Mouse (Mus musculus): Measurements from ENCODE around the gene Pik3c2b.

Gene Pik3c2b

GRCm38 (mm10) chr1:133073327-133073856 lies 27.9 kb downstream of the Pik3c2b start:
- peak in 1 of 2 experiments; percentile 24 for DNase-seq (ENCODE audit: low spot score in 2 of 2)

- no peak for DNase-seq (ENCODE audit: low spot score in 2 of 2)
Measured at GRCm38 (mm10) chr1:133074541-133074940, 29.1 kb downstream of the Pik3c2b start.

DNA sequence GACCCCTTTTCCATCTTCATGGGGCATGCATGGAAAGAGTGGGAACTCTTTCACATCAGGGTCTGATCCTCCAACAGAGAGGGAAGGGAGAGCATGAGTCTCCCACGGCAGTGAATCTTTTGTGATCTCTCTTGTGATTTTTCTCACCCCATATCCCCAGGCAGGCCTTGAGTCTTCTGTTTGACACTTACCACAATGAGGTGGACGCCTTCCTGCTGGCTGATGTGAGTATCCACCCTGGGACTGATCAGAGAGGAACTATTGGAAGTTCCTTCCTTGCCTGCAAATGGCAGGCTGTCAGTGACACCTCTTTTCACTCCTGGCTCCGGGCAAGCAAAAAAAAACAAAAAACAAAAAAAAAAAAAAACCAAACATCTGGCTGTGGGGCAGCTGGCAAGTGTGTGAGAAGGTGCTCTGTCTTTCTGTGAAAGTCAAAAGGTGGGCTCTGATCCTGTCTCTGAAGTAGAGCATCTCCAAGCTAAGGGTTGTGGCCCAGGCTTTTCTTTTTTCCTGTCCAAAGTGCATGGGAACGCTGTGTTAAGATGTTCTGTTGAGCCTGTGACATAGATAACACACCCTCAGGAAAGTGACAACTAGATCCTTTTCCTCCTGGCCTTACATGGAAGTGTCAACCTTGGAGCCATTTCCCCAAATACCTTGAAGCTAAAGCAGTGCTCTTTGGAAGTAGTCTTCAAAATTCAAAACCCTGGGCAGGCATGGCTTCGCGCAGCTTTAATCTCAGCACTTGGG lies 30.4 kb downstream of the Pik3c2b start:
- no peak for DNase-seq (ENCODE audit: low spot score in 2 of 2)

- DNase-seq (ENCODE audit: low spot score in 2 of 2): no peak
Measured at GRCm38 (mm10) chr1:133076681-133077514, 31.4 kb downstream of the Pik3c2b start.

DNA sequence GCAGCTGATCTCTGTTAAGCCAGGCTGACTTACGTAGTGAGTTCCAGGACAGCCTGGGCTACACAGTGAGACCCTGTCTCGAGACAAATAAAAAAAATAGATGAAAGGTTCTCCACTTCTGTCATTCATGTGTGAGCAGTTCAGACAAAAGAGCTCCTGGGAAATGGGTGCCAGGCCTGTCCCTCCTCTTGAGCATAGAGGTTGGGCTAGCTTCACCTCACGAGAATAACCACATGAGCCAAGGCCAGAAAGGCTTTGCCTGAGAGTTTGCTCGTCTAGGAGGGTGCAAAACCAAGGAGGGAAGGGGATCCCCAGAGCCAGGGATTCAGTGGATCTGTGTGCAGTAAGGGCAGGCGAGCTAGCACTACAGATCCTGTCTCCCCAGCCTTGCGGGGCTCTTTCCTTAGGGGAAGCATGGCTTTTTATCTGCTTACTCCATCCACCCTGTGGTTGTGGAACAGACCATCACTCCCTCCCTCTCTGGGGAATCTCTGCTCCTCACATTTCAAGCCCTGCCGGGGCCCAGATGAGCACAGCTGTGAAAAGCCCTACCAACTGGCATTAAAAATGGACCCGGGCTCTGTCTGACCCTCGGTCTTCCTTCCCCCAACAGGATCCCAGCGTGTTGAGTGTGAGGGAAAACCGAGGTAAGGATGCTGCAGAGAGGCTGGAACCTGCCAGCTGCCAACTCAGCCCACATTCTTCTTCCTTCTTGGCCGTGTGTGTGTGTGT lies 32.3 kb downstream of the Pik3c2b start:
- DNase-seq (ENCODE audit: low spot score in 2 of 2): no peak

- DNase-seq (ENCODE audit: low spot score in 2 of 2): no peak
Measured at GRCm38 (mm10) chr1:133078338-133078727, 32.9 kb downstream of the Pik3c2b start.

DNA sequence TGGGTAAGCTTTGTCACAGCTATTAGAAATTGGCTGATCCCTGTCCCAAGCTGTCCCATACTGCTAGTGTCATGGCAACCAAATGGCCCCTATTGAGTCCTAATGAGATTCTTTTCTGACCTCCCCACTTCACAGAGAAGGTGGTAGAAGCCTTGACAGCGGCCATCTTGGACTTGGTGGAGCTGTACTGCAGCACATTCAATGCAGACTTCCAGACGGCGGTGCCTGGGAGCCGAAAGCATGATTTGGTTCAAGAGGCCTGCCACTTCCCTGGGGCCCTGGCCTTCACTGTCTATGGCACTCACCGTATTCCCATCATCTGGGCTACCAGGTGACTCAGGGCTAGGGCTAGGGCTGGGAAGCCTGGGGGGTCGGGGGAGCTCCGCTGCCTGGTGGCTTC lies 34.0 kb downstream of the Pik3c2b start:
- DNase-seq (ENCODE audit: low spot score in 2 of 2): no peak

DNA sequence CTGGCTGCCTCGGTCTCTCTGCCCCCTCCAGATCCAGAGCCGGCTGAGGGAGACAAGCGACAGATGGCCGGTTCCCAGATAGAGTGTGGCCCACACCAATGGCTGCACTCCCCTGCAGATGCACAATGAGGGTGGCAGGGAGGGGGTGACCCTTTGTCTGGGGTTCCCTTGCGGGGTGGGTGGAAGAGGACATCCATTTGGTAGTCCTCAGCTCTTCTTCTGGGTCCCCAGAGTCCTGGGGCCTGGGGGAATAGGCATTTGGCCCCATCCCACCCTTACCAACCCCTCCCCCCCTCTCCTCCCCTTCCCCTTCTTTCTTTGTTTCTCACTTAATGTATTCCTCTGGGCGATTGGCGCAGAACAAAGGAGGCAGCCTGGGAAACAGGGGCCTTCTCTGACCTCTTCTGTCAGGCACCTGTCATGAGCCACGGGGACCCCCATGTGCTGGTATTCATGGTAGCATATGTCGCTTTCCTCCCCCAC lies 34.7 kb downstream of the Pik3c2b start:
- no peak for DNase-seq (ENCODE audit: low spot score in 2 of 2)

DNA sequence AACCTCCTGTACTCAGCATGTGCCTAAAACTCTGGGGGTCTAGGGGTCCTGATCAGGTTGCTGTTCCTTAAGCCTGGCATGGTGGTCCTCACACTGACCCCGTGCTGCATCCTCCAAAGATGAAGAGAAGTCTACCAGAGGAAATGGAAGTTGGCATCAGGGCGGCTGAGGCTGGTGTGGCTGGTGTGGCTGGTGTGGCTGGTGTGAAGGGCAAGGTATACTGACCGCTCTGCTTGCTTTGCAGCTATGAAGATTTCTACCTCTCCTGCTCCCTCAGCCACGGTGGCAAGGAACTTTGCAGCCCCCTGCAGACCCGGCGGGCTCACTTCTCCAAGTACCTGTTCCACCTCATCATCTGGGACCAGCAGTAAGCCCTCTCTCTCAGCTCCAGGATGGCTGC lies 35.2 kb downstream of the Pik3c2b start:
- no peak for DNase-seq (ENCODE audit: low spot score in 2 of 2)

GRCm38 (mm10) chr1:133083003-133083546 lies 37.6 kb downstream of the Pik3c2b start:
- DNase-seq (ENCODE audit: low spot score in 2 of 2): peak in 1 of 2 experiments; percentile 78

GRCm38 (mm10) chr1:133083942-133084625 lies 38.6 kb downstream of the Pik3c2b start:
- DNase-seq (ENCODE audit: low spot score in 2 of 2): peak in 1 of 2 experiments; percentile 34

- DNase-seq (ENCODE audit: low spot score in 2 of 2): peak in 1 of 2 experiments; percentile 7
Measured at GRCm38 (mm10) chr1:133084708-133085416, 39.4 kb downstream of the Pik3c2b start.

- DNase-seq (ENCODE audit: low spot score in 2 of 2): no peak
Measured at GRCm38 (mm10) chr1:133085417-133085742, 39.9 kb downstream of the Pik3c2b start.

DNA sequence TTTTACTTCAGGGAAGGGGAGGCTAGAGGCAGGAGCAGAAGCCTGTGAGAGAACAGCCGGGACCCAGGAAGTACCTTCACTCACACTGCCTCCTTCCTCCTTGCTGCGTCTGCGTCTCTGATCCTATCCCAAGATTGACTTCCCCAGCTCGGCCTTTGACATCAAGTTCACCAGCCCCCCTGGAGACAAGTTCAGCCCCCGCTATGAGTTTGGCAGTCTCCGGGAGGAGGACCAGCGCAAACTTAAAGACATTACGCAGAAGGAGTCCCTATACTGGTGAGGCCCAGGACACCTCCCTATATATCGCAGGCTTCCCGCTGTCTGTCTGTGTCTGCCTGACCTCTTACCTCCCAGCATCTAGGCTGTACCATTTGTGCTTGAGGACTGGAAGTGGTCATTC lies 41.3 kb downstream of the Pik3c2b start:
- DNase-seq (ENCODE audit: low spot score in 2 of 2): no peak

GRCm38 (mm10) chr1:133087206-133087905 lies 41.9 kb downstream of the Pik3c2b start:
- DNase-seq (ENCODE audit: low spot score in 2 of 2): peak; percentile 29 to 58

GRCm38 (mm10) chr1:133088196-133088595 lies 42.7 kb downstream of the Pik3c2b start:
- no peak for DNase-seq (ENCODE audit: low spot score in 2 of 2)

- DNase-seq (ENCODE audit: low spot score in 2 of 2): no peak
Measured at GRCm38 (mm10) chr1:133089415-133089814, 43.9 kb downstream of the Pik3c2b start.

DNA sequence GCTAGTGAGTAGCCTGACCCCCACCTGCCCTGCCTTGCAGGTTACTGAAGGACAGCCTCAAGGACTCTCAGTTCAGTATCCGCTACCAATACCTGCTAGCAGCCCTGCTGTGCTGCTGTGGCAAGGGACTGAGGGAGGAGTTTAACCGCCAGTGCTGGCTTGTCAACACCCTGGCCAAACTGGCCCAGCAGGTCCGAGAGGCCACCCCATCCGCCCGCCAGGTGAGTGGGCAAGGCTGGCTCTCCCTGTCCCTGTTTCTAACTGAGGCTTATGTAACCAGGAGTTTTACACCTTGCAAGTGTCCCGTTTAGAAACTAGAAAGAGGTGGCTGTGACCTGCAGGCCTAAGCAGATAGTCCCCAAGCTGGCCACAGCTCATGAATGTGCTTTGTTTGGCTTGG lies 45.2 kb downstream of the Pik3c2b start:
- DNase-seq (ENCODE audit: low spot score in 2 of 2): no peak

DNA sequence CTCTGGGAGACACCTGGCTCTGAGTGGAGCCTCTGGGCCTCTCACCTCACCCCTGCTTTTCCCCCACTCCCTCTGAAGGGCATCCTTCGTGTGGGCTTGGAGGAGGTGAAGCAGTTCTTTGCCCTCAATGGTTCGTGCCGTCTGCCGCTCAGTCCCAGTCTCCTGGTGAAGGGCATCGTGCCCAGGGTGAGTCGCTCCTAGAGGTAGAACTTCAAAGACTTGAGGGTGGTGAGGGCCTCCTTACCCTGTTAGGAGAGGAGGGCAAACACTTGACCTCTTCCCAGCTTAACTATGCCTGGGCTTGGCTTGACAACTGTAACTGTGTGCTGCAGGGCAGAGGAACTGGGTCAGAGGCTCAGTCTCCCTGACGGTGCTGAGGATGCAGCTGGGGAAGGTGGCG lies 46.0 kb downstream of the Pik3c2b start:
- DNase-seq (ENCODE audit: low spot score in 2 of 2): no peak

GRCm38 (mm10) chr1:133093719-133094118 lies 48.3 kb downstream of the Pik3c2b start:
- no peak for DNase-seq (ENCODE audit: low spot score in 2 of 2)

Data from natural killer cell, adult 2 months (primary cell).